Mouse (Mus musculus) liver, embryonic 12.5 days (tissue): ENCODE measurements around the gene Syce3. TPM values are rescaled to one million over a fixed set of nuclear protein-coding genes. Genes with fewer than 3 reads are reported as not detected.

Source experiments
- ATAC-seq: fragments of 200-750 bp; cut with Nextera tagmentation; 2 replicates; pipeline ENCODE4 v1.8.0; 2017; ENCODE audit warnings: moderate number of reproducible peaks, mild to moderate bottlenecking, moderate library complexity
- H3K27ac ChIP-seq: fragments of 300-500 bp; sonication (generic); 2 replicates; pipeline ENCODE4 v1.5.1; 2016; ENCODE audit warnings: mild to moderate bottlenecking
- H3K27me3 ChIP-seq: fragments of 300-500 bp; sonication (generic); replicated peaks from 2 replicates; pipeline ENCODE4 v1.6.1; 2016; ENCODE audit warnings: mild to moderate bottlenecking, moderate library complexity
- H3K36me3 ChIP-seq: fragments of 300-500 bp; sonication (generic); 2 replicates; pipeline ENCODE4 v1.6.1; 2016; ENCODE audit warnings: mild to moderate bottlenecking, moderate library complexity
- H3K4me1 ChIP-seq: fragments of 300-500 bp; sonication (generic); 2 replicates; pipeline ENCODE4 v1.6.1; 2016
- H3K4me2 ChIP-seq: fragments of 300-500 bp; sonication (generic); 2 replicates; pipeline ENCODE4 v1.6.1; 2016; ENCODE audit warnings: mild to moderate bottlenecking, moderate library complexity
- H3K4me3 ChIP-seq: fragments of 300-500 bp; sonication (generic); 2 replicates; pipeline ENCODE4 v1.5.1; 2016; ENCODE audit warnings: mild to moderate bottlenecking, moderate library complexity
- H3K9ac ChIP-seq: fragments of 300-500 bp; sonication (generic); 2 replicates; pipeline ENCODE4 v1.6.1; 2016; ENCODE audit warnings: mild to moderate bottlenecking, moderate library complexity
- H3K9me3 ChIP-seq: fragments of 300-500 bp; sonication (generic); replicated peaks from 2 replicates; pipeline ENCODE4 v1.6.1; 2016; ENCODE audit warnings: mild to moderate bottlenecking, moderate library complexity
- WGBS: fragments of 180-500 bp; shearing (Covaris S2); methylation state at CpG from one replicate; pipeline ENCODE4 v1.1.7; 2016; ENCODE audit not compliant: insufficient replicate concordance; 5-methylcytosine and 5-hydroxymethylcytosine counted together
- polyA plus RNA-seq: library from polyadenylated mRNA; unstranded; fragments of >200 nt; fragmentation: Nextera tagmentation; extraction: Ambion mirVana; gene quantifications from 2 replicates; pipeline ENCODE4 v1.2.1, GENCODE M21; 2016

Gene Syce3
- polyA plus RNA-seq, 1 experiment from 2014 or later, result not detected

DNA sequence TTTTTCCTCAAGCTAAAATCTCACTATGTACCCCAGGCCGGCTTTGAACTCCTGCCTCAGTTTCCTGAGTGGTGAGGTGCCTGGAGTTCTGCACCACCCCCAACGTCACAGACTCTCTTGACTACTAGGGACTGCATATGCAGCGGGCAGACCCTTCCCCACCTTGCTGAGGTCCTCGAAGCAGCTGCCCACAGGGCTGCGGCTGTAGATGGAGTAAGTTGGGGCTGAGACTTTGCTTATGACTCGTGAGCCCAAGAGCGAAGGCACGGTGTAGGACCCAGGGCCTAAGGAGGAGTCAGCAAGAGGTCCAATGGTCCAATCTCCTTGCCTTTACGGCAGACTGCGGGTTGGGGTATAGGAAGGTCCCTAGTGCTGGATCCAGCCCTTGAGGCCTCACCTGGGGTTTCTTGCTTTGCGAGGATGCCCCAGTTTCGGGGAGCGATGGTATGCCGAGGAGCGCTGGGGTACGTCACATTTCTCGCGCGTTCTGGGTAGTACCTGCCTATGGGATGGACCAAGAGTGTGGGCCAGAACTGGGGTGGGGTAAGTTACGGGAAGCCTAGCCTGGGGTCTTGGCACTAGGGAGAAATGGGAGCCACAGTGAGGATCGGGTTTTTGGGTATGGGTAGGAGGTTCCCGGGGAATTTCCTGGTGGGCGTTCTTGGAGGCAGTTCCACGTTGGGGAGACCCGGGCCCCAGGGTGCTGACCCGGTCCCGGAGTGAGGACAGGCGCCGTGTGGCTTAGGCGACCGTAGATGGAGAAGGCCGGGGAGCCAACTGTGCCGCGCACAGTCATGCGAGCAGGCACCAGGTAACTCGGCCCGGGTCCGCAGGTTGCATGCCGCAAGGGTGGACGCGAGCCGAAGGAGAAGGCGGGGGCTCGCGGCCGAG is 32.1 kb downstream of the Syce3 start:
- peak overlapping the region; percentile 58; the same call in 1 of the 2 replicates for H3K9ac ChIP-seq
- H3K4me1 ChIP-seq, result peaks cover 33% of the 10 kb centered on the region
- no peaks in the 10 kb centered on the region for H3K36me3 ChIP-seq
- H3K27ac ChIP-seq, result no peak overlapping the region
- H3K27me3 ChIP-seq, result peaks cover 58% of the 10 kb centered on the region
- H3K4me2 ChIP-seq, result peak overlapping the region; percentile 75
- peak overlapping the region; percentile 48 for H3K4me3 ChIP-seq
- 19% methylated on average over 46 of the region's 46 CpGs for WGBS
- ATAC-seq, result no peak
- no peaks in the 10 kb centered on the region for H3K9me3 ChIP-seq

DNA sequence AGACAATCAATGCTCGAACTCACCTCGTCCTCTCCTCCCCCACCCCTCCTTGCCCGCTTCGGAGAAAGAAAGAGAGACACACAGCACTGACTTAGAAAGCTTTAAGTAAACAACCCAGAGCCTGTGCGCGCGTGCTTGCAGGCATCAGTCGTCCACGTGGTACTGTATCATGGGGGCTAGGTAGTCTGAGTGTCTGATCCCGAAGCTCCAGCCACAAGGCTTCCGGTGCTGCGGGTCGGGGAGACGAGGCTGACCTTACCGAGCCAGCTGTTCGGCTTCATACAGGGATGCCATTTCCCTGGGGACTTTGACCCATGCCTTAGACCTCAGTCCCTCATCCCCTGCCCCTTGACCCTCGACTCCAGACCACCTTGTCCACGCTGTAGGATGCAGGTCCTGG is 32.9 kb downstream of the Syce3 start:
- Histone ChIP-seq H3K4me2 (peak overlapping the region; percentile 14; the same call in 1 of the 2 replicates), H3K27me3 (peaks cover 51% of the 10 kb centered on the region), H3K27ac (no peak overlapping the region), H3K4me3 (no peak overlapping the region), H3K4me1 (peaks cover 41% of the 10 kb centered on the region), H3K9ac (no peak overlapping the region), H3K36me3 (peaks cover 6% of the 10 kb centered on the region), H3K9me3 (no peaks in the 10 kb centered on the region)
- no peak for ATAC-seq
- WGBS, result 11% methylated on average over 18 of the region's 18 CpGs

DNA sequence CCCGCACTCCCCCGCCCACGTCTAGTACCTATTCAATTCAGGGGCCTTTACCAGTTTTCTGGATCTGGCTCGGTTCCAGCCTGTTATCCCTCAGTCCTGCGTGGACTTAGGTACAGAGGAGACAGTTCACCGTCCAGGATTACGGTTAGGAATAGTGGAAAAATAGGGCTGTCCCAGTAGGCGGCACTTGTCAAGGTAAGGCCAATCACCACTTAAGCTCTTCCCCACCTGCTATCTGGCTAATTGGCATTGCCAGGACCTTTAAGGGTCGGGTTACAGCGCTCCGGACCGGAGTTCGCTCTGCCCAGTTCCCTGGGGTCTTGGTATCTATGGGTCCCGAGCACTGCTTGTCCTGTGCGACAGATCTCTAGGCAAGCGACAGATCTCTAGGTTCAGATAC is 33.3 kb downstream of the Syce3 start, which contains the start of gene Tymp:
Gene Tymp (minus strand): TSS at position 83 of the 400 bp plus-strand sequence.
- Histone ChIP-seq H3K9ac (no peak within 1 kb of the TSS), H3K36me3 (peaks cover 10% of the 10 kb centered on the region), H3K4me3 (no peak within 1 kb of the TSS), H3K4me1 (peaks cover 45% of the 10 kb centered on the region), H3K27me3 (peaks cover 46% of the 10 kb centered on the region), H3K27ac (no peak within 1 kb of the TSS), H3K4me2 (peak within 1 kb of the TSS; percentile 14; the same call in 1 of the 2 replicates), H3K9me3 (no peaks in the 10 kb centered on the region)
- 35% methylated on average over 16 of the region's 16 CpGs for WGBS
- no peak for ATAC-seq

DNA sequence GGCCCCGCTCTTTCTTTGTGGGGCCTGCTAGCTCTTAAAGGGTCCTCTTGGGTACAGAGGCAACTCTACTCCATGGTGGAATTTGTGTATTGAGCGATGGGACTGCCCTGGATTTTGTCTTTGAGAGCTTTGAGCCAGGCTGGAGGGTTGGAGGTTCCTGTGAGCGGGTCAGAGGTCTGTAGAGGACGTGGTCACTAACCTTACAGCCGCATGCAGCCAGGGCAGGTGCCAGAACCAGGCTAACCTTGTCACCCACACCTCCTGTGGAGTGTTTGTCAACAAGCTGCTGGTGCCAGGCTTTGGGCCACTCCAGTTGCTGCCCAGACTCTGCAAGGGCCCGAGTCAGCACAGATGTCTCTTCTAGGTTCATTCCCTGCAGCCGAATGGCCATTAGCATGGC is 34.3 kb downstream of the Syce3 start:
- no peak overlapping the region for H3K4me3 ChIP-seq
- H3K27me3 ChIP-seq, result peaks cover 45% of the 10 kb centered on the region
- 64% methylated on average over 7 of the region's 7 CpGs for WGBS
- H3K9ac ChIP-seq, result no peak overlapping the region
- H3K27ac ChIP-seq, result no peak overlapping the region
- H3K36me3 ChIP-seq, result peaks cover 19% of the 10 kb centered on the region
- no peak overlapping the region for H3K4me2 ChIP-seq
- ATAC-seq, result no peak
- H3K9me3 ChIP-seq, result no peaks in the 10 kb centered on the region
- peaks cover 51% of the 10 kb centered on the region for H3K4me1 ChIP-seq

DNA sequence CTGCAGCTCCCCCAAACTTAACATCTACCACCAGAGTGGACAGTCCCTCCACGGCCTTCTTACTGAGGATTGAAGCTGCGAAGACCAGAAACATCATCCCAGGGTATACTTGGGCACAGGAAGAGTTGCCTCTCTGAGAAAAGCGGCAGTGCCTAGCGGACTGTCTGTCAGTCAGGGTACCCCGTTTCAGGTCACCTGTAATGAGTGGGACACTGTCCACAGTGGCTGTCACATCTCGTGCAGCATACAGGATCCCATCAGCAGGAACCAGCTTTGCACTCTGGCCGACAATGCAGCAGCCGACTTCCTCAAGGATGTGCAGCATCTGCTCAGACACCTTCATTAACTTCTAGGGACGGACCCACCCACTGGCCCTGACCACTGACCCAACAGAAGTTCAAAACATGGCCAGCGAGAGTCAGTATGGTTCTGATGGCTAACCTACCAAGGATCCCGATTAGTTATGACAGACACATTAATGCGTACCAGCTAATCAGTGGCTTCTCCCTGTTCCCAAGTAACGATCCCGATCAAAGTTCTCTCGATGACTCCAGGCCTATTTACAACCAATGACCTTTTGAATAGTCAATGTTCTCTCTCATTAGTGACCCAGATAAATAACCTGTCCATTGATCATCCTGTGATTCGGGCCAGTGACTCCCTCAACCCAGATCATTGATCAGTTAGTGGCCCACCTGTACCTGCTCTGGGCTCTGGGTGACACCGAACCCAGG is 35.3 kb downstream of the Syce3 start:
- no peaks in the 10 kb centered on the region for H3K9me3 ChIP-seq
- 0 out of 2 replicates have a peak overlapping the region, but pooled peaks have one; percentile 2 for H3K27ac ChIP-seq
- 83% methylated on average over 17 of the region's 17 CpGs for WGBS
- H3K9ac ChIP-seq, result no peak overlapping the region; the same call in 1 of the 2 replicates
- peaks cover 30% of the 10 kb centered on the region for H3K36me3 ChIP-seq
- H3K4me3 ChIP-seq, result no peak overlapping the region; the same call in 1 of the 2 replicates
- peak overlapping the region; percentile 96 for H3K4me2 ChIP-seq
- H3K4me1 ChIP-seq, result peaks cover 57% of the 10 kb centered on the region
- ATAC-seq, result no peak
- peaks cover 41% of the 10 kb centered on the region for H3K27me3 ChIP-seq

DNA sequence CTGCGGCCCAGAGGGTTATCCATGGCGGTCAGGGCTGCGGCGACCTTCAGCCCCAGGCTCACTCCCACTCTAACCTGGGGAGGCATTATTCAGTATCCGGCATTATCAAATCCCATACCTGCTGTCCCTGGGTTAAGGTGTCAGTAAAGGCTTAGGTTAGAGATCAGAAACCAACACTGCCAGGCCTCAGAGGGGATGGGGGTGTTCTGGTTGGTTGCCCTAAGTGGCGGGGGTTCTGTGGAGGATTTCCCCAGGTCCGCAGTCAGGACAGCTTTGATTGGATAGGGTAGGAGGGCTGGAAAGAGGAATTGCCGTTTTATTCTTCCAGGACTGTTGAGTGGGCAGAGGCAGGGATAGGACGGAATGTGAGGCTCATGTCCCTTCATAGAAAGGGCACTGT is 36.0 kb downstream of the Syce3 start:
- Histone ChIP-seq H3K4me1 (peaks cover 53% of the 10 kb centered on the region), H3K9me3 (no peaks in the 10 kb centered on the region), H3K9ac (peak overlapping the region; percentile 81), H3K27ac (peak overlapping the region; percentile 90), H3K27me3 (peaks cover 36% of the 10 kb centered on the region), H3K4me2 (peak overlapping the region; percentile 96), H3K4me3 (peak overlapping the region; percentile 76), H3K36me3 (peaks cover 36% of the 10 kb centered on the region)
- ATAC-seq, result no peak
- WGBS, result 53% methylated on average over 9 of the region's 9 CpGs

DNA sequence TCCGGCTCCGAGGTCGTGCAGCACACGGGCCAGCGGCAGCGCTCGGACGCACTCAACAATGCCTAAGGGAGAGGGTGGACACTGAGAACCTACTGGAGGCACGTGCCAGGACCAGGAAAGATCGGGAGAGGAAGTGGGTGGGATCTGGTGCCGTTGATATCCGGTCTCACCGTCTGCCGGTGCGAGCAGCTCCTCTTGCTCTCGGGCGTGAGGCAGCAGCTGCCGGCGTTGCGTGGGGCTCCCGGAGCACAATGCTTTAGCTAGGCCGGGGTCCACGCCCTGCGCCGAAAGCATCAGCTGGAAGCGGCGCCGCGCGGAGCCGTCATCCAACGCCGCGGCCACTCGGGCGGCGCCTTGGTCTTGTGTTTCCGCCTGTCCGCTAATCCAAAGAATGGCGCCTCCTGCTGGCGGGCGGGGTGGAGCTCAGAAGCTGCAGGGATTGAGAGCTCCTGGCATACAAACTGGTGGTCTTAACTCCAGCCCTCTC is 36.5 kb downstream of the Syce3 start, which contains the start of gene Sco2:
Gene Sco2 (minus strand): TSS at position 85 of the 487 bp plus-strand sequence.
- 1% methylated on average over 42 of the region's 42 CpGs for WGBS
- Histone ChIP-seq H3K27me3 (peaks cover 31% of the 10 kb centered on the region), H3K9me3 (no peaks in the 10 kb centered on the region), H3K36me3 (peaks cover 41% of the 10 kb centered on the region), H3K4me2 (peak within 1 kb of the TSS; percentile 96), H3K9ac (peak within 1 kb of the TSS; percentile 81), H3K4me3 (peak within 1 kb of the TSS; percentile 76), H3K4me1 (peaks cover 48% of the 10 kb centered on the region), H3K27ac (peak within 1 kb of the TSS; percentile 90)
- peak; percentile 71 for ATAC-seq

DNA sequence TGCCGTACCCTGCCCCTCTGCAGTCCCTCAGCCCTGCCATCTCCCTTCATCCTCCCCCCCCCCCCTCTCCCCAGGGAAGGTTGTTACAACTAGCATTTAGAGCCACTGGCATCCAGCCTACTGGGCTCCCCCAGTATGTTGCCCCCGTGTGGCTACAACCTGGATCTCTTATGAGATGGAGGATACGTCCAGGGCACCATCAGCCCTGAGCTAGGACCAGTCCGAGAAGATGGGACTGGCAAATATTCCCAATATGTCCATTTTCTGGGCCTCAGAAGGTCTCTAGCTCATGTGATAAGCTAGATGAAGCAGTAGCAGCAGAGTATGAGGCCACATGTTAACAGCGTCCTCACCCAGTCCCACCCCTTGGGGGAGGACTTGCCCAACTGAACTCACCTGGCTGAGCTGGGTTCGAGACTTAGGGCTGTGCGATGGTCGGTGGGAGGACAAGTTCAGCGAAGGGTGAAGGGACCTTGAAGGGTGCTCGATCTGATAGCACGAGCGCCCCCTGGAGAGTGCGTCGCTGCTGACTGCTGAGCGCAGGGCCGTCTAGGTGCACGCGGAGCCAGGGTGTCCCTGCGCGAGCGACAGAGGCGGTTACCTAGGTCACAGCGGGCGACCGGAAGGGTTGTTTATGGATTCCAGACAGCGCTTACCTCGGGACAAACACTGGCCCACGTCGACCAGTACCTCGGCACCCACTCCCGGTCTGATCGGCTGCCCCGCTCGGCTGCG is 37.1 kb downstream of the Syce3 start:
- Histone ChIP-seq H3K27ac (peak overlapping the region; percentile 90), H3K4me3 (peak overlapping the region; percentile 76), H3K36me3 (peaks cover 48% of the 10 kb centered on the region), H3K27me3 (peaks cover 25% of the 10 kb centered on the region), H3K4me1 (peaks cover 41% of the 10 kb centered on the region), H3K4me2 (peak overlapping the region; percentile 96), H3K9me3 (no peaks in the 10 kb centered on the region), H3K9ac (peak overlapping the region; percentile 81)
- 1% methylated on average over 35 of the region's 35 CpGs for WGBS
- ATAC-seq, result peak; percentile 85

DNA sequence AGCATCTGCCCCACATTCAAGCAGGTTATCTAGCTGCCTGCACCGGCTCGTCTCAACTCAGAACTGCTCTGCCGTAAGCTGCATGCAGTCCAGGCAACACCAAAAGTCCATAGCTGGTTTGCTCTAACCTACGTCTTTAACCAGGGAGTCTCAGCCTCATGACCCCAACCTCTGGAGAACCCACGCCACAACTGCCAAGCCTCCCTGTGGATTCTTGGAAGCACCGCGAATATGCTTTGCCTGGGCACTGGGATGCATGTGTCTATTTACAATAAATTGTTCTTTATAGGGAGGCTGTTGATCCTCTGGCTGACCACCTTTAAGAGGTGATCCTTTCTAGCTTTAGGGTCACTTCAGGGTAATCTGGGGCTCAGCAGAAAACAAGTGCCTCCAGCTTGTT is 37.8 kb downstream of the Syce3 start:
- peak overlapping the region; percentile 81; the same call in 1 of the 2 replicates for H3K9ac ChIP-seq
- 81% methylated on average over 7 of the region's 7 CpGs for WGBS
- H3K4me2 ChIP-seq, result peak overlapping the region; percentile 96
- peaks cover 18% of the 10 kb centered on the region for H3K27me3 ChIP-seq
- peak overlapping the region; percentile 76 for H3K4me3 ChIP-seq
- no peaks in the 10 kb centered on the region for H3K9me3 ChIP-seq
- peaks cover 37% of the 10 kb centered on the region for H3K4me1 ChIP-seq
- H3K36me3 ChIP-seq, result peaks cover 54% of the 10 kb centered on the region
- no peak for ATAC-seq
- H3K27ac ChIP-seq, result peak overlapping the region; percentile 90; the same call in 1 of the 2 replicates

DNA sequence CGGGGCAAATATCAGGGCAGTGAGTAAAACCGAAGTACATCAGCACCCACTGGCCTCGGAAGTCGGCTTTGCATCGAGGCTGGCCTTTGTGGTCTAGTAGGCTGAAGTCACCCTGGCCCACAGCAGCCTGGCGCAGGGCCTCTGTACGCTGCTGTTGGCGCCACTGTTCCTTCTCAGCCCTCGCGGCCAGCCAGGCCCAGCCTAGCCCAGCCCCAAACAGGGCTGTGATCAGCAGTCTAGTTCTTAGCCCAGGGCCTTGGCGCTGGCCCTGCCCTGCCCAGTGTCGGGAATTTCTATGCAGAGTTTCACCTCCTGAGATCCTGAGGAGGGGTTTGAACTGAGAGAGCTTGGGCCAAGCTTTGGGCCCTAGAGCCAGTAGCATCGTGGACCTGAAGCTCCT is 38.2 kb downstream of the Syce3 start:
- H3K4me3 ChIP-seq, result no peak overlapping the region
- no peaks in the 10 kb centered on the region for H3K9me3 ChIP-seq
- 0 out of 2 replicates have a peak overlapping the region, but pooled peaks have one; percentile 28 for H3K27ac ChIP-seq
- peaks cover 59% of the 10 kb centered on the region for H3K36me3 ChIP-seq
- WGBS, result 85% methylated on average over 13 of the region's 13 CpGs
- H3K4me1 ChIP-seq, result peaks cover 36% of the 10 kb centered on the region
- no peak for ATAC-seq
- peaks cover 13% of the 10 kb centered on the region for H3K27me3 ChIP-seq
- 0 out of 2 replicates have a peak overlapping the region, but pooled peaks have one; percentile 81 for H3K9ac ChIP-seq
- H3K4me2 ChIP-seq, result peak overlapping the region; percentile 96

DNA sequence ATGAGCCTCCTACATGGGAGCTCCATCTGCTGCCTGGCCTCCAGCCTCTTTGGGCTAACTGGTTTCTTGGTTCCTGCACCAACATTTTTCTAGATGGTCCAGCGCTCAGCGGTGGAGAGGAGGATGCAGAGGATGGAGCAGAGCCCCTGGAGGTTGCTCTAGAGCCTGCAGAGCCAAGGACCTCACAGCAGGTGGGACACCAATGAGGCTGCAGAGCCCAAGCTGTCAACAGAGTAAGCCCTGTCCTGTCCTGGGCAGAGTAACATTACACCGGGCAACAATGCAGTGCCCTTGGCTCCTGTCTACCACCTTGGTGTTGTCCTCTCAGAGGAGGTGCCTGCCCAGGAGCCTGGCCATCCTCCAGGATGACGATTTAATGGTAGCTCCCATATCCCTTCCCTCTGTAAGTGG is 45.2 kb downstream of the Syce3 start:
- H3K4me2 ChIP-seq, result no peak overlapping the region
- WGBS, result 91% methylated on average over 4 of the region's 4 CpGs
- no peak overlapping the region for H3K9ac ChIP-seq

More for the DNA sequence above, 45.2 kb downstream of the Syce3 start:
- Histone ChIP-seq H3K36me3 (peaks cover 100% of the 10 kb centered on the region), H3K4me3 (no peak overlapping the region), H3K4me1 (no peaks in the 10 kb centered on the region), H3K9me3 (no peaks in the 10 kb centered on the region), H3K27me3 (no peaks in the 10 kb centered on the region), H3K27ac (no peak overlapping the region)
- ATAC-seq, result no peak
